Mouse (Mus musculus) brain, embryonic 14.5 days (tissue): Measurements from ENCODE around the gene B430306N03Rik.

ENCODE experiments used
- CTCF ChIP-seq: fragments of 200-500 bp; IDR thresholded peaks from 2 replicates; pipeline ENCODE4 v1.5.1; 2012; ENCODE audit warnings: inconsistent platforms, mild to moderate bottlenecking, moderate library complexity, borderline replicate concordance; ENCODE audit not compliant: insufficient read depth, insufficient read length; ENCODE audit errors: extremely low read depth
- POLR2A ChIP-seq: fragments of 200-500 bp; IDR thresholded peaks from 2 replicates; pipeline ENCODE4 v1.6.1; 2012; ENCODE audit warnings: mild to moderate bottlenecking, inconsistent platforms, borderline replicate concordance; ENCODE audit not compliant: poor library complexity, insufficient read depth, insufficient read length, severe bottlenecking; ENCODE audit errors: extremely low read depth

GRCm38 (mm10) chr17:48359616-48360015, 43.7 kb downstream of the B430306N03Rik start, which contains the start of gene Treml1:
- TF ChIP-seq CTCF, result no peak
- TF ChIP-seq POLR2A, result no peak
